ENCODE assay signal across 16 mouse cellular contexts in genomic region chr15:5695015-5695414, GRCm38 (mm10).
"Had no signal": no experiment of that assay in that cellular context is flagged by ENCODE, and none has a peak within 500 bp of the region (broad histone marks: within the 10 kb centered on the region; RNA-seq: fewer than 3 reads in every experiment).

No protein-coding gene starts in this region.

- H3K9me3 ChIP-seq: limb, embryonic 12.5 days; liver, embryonic 13.5 days; lung, embryonic 15.5 days; midbrain, embryonic 12.5 days; neural tube, embryonic 12.5 days had no signal

- H3K27me3 ChIP-seq: limb, embryonic 12.5 days; liver, embryonic 13.5 days; lung, embryonic 15.5 days; midbrain, embryonic 12.5 days; neural tube, embryonic 12.5 days had no signal

- H3K27ac ChIP-seq: left cerebral cortex, adult 2 months; limb, embryonic 12.5 days; liver, embryonic 13.5 days; lung, embryonic 15.5 days; macrophage; midbrain, embryonic 12.5 days; neural tube, embryonic 12.5 days; stomach, postnatal 0 days had no signal

- H3K4me3 ChIP-seq: left cerebral cortex, adult 2 months; limb, embryonic 12.5 days; liver, embryonic 13.5 days; lung, embryonic 15.5 days; midbrain, embryonic 12.5 days; neural tube, embryonic 12.5 days had no signal

- H3K4me1 ChIP-seq: limb, embryonic 12.5 days; liver, embryonic 13.5 days; lung, embryonic 15.5 days; midbrain, embryonic 12.5 days; neural tube, embryonic 12.5 days had no signal

- DNase-seq: kidney, adult 18-20 months; kidney, postnatal 10 days; liver; liver, embryonic 13.5 days; liver, postnatal 0 days; lung, postnatal 14 days; retina, postnatal 1 day; thymus, postnatal 4 days had no signal

- H3K36me3 ChIP-seq: limb, embryonic 12.5 days; liver, embryonic 13.5 days; lung, embryonic 15.5 days; midbrain, embryonic 12.5 days; neural tube, embryonic 12.5 days had no signal

- ATAC-seq: liver, postnatal 0 days; midbrain, embryonic 16.5 days had no signal
